Mouse (Mus musculus): ENCODE results near the gene Spin1.

GRCm38 (mm10) chr13:51147106-51147505 lies 46.4 kb downstream of the Spin1 start:
- TF ChIP-seq CTCF (IDR thresholded peaks at IDR 0.05; ENCODE audit: control insufficient read depth, insufficient read depth, insufficient read length) (no peak), USF1 (IDR thresholded peaks at IDR 0.05; ENCODE audit: low read depth) (no peak), MAX (IDR thresholded peaks at IDR 0.05) (no peak)
